Mouse (Mus musculus) midbrain, embryonic 10.5 days (tissue): Measurements from ENCODE around the gene Ticam1. TPM values are rescaled to one million over a fixed set of nuclear protein-coding genes. Genes with fewer than 3 reads are reported as not detected.
A peak's percentile ranks its signal among the peaks of the same experiment; 100 is the strongest.
"Not testable (repeated sequence)": the region's sequence is repeated elsewhere in the genome, so short reads cannot be mapped to it uniquely, and the experiment has no call there.

Source experiments
- DNase-seq: peaks from one replicate; pipeline ENCODE4 v3.0.0-alpha.2; 2017; ENCODE audit warnings: low spot score
- H3K27ac ChIP-seq: fragments of 300-500 bp; sonication (generic); replicated peaks from 2 replicates; pipeline ENCODE4 v1.5.1; 2016; ENCODE audit warnings: mild to moderate bottlenecking
- H3K27me3 ChIP-seq: fragments of 300-500 bp; sonication (generic); 2 replicates; pipeline ENCODE4 v1.6.1; 2016; ENCODE audit warnings: low read depth, mild to moderate bottlenecking; ENCODE audit not compliant: poor library complexity, severe bottlenecking
- H3K36me3 ChIP-seq: fragments of 300-500 bp; sonication (generic); 2 replicates; pipeline ENCODE4 v1.6.1; 2016; ENCODE audit warnings: mild to moderate bottlenecking, moderate library complexity
- H3K4me1 ChIP-seq: fragments of 300-500 bp; sonication (generic); 2 replicates; pipeline ENCODE4 v1.6.1; 2016
- H3K4me3 ChIP-seq: fragments of 300-500 bp; sonication (generic); 2 replicates; pipeline ENCODE4 v1.5.1; 2016; ENCODE audit warnings: mild to moderate bottlenecking, moderate library complexity
- H3K9me3 ChIP-seq: fragments of 300-500 bp; sonication (generic); replicated peaks from 2 replicates; pipeline ENCODE4 v1.6.1; 2016; ENCODE audit warnings: mild to moderate bottlenecking
- WGBS: fragments of 180-500 bp; shearing (Covaris S2); methylation state at CpG from one replicate; pipeline ENCODE4 v1.1.7; 2016; 5-methylcytosine and 5-hydroxymethylcytosine counted together
- polyA plus RNA-seq: library from polyadenylated mRNA; unstranded; fragments of >200 nt; fragmentation: Nextera tagmentation; extraction: Ambion mirVana; gene quantifications from 2 replicates; pipeline ENCODE4 v1.2.1, GENCODE M21; 2016

Ticam1 gene
- polyA plus RNA-seq, 1 experiment from 2014 or later, result 2.4 TPM

GRCm38 (mm10) chr17:56269153-56269630, 7.4 kb downstream of the Ticam1 start:
- Histone ChIP-seq H3K4me3 (peak overlapping the region; percentile 56), H3K4me1 (peaks cover 16% of the 10 kb centered on the region), H3K27ac (peak overlapping the region; percentile 84), H3K27me3 (no peaks in the 10 kb centered on the region), H3K9me3 (no peaks in the 10 kb centered on the region), H3K36me3 (peaks cover 29% of the 10 kb centered on the region)
- WGBS, result 26% methylated on average over 12 of the region's 12 CpGs
- DNase-seq, result peak; percentile 56

- no peaks in the 10 kb centered on the region for H3K9me3 ChIP-seq
- H3K4me1 ChIP-seq, result peaks cover 16% of the 10 kb centered on the region
- H3K36me3 ChIP-seq, result peaks cover 39% of the 10 kb centered on the region
- WGBS, result 72% methylated on average over 3 of the region's 3 CpGs
- DNase-seq, result no peak
- H3K27ac ChIP-seq, result no peak overlapping the region
- no peaks in the 10 kb centered on the region for H3K27me3 ChIP-seq
- H3K4me3 ChIP-seq, result no peak overlapping the region
These were observed 10.3 kb downstream of the Ticam1 start for GRCm38 (mm10) chr17:56266271-56266670.

GRCm38 (mm10) chr17:56265869-56266268, 10.7 kb downstream of the Ticam1 start:
- H3K4me3 ChIP-seq, result no peak overlapping the region
- H3K4me1 ChIP-seq, result peaks cover 20% of the 10 kb centered on the region
- no peak for DNase-seq
- H3K9me3 ChIP-seq, result no peaks in the 10 kb centered on the region
- H3K36me3 ChIP-seq, result peaks cover 39% of the 10 kb centered on the region
- 96% methylated on average over 3 of the region's 3 CpGs for WGBS
- H3K27me3 ChIP-seq, result no peaks in the 10 kb centered on the region
- no peak overlapping the region for H3K27ac ChIP-seq

- WGBS, result 89% methylated on average over 4 of the region's 4 CpGs
- no peak overlapping the region for H3K27ac ChIP-seq
- H3K27me3 ChIP-seq, result no peaks in the 10 kb centered on the region
- peaks cover 29% of the 10 kb centered on the region for H3K4me1 ChIP-seq
- no peak overlapping the region for H3K4me3 ChIP-seq
- H3K9me3 ChIP-seq, result no peaks in the 10 kb centered on the region
- no peak for DNase-seq
- H3K36me3 ChIP-seq, result peaks cover 42% of the 10 kb centered on the region
These were observed 11.6 kb downstream of the Ticam1 start for GRCm38 (mm10) chr17:56265011-56265410.

GRCm38 (mm10) chr17:56264020-56264419, 12.6 kb downstream of the Ticam1 start:
- WGBS, result 24% methylated on average over 8 of the region's 8 CpGs
- Histone ChIP-seq H3K27me3 (no peaks in the 10 kb centered on the region), H3K27ac (no peak overlapping the region), H3K4me1 (peaks cover 30% of the 10 kb centered on the region), H3K4me3 (no peak overlapping the region), H3K9me3 (no peaks in the 10 kb centered on the region), H3K36me3 (peaks cover 52% of the 10 kb centered on the region)
- peak; percentile 79 for DNase-seq

- Histone ChIP-seq H3K4me3 (no peak overlapping the region), H3K27me3 (no peaks in the 10 kb centered on the region), H3K27ac (no peak overlapping the region), H3K9me3 (no peaks in the 10 kb centered on the region), H3K36me3 (peaks cover 65% of the 10 kb centered on the region), H3K4me1 (peaks cover 41% of the 10 kb centered on the region)
- WGBS, result 86% methylated on average over 3 of the region's 3 CpGs
- no peak for DNase-seq
These were observed 13.9 kb downstream of the Ticam1 start for GRCm38 (mm10) chr17:56262645-56263094.

GRCm38 (mm10) chr17:56261166-56261565, 15.4 kb downstream of the Ticam1 start:
- DNase-seq, result no peak
- Histone ChIP-seq H3K4me3 (no peak overlapping the region), H3K4me1 (peaks cover 48% of the 10 kb centered on the region), H3K27me3 (no peaks in the 10 kb centered on the region), H3K9me3 (no peaks in the 10 kb centered on the region), H3K27ac (no peak overlapping the region), H3K36me3 (peaks cover 68% of the 10 kb centered on the region)
- 85% methylated on average over 3 of the region's 3 CpGs for WGBS

GRCm38 (mm10) chr17:56259301-56260037, 17.1 kb downstream of the Ticam1 start:
- H3K27ac ChIP-seq, result no peak overlapping the region
- H3K9me3 ChIP-seq, result no peaks in the 10 kb centered on the region
- peaks cover 48% of the 10 kb centered on the region for H3K4me1 ChIP-seq
- no peak overlapping the region; the same call in 1 of the 2 replicates for H3K4me3 ChIP-seq
- no peaks in the 10 kb centered on the region for H3K27me3 ChIP-seq
- H3K36me3 ChIP-seq, result peaks cover 59% of the 10 kb centered on the region
- DNase-seq, result no peak
- 91% methylated on average over 10 of the region's 10 CpGs for WGBS

- DNase-seq, H3K27me3 ChIP-seq, H3K9me3 ChIP-seq, H3K27ac ChIP-seq: not testable (repeated sequence)
- 83% methylated on average over 2 of the region's 2 CpGs for WGBS
- peak overlapping the region; percentile 9; the same call in 1 of the 2 replicates for H3K4me3 ChIP-seq
- peaks cover 48% of the 10 kb centered on the region for H3K4me1 ChIP-seq
- peaks cover 59% of the 10 kb centered on the region for H3K36me3 ChIP-seq
These were observed 17.8 kb downstream of the Ticam1 start for GRCm38 (mm10) chr17:56258812-56259211.

GRCm38 (mm10) chr17:56258269-56258668, 18.3 kb downstream of the Ticam1 start:
- Histone ChIP-seq H3K36me3 (peaks cover 59% of the 10 kb centered on the region), H3K4me1 (peaks cover 48% of the 10 kb centered on the region)
- not testable (repeated sequence) for H3K4me3 ChIP-seq, DNase-seq, H3K27ac ChIP-seq, H3K9me3 ChIP-seq, H3K27me3 ChIP-seq
- 92% methylated on average over 19 of the region's 19 CpGs for WGBS

- WGBS, result 12% methylated on average over 57 of the region's 58 CpGs
- Histone ChIP-seq H3K9me3 (no peaks in the 10 kb centered on the region), H3K4me1 (peaks cover 48% of the 10 kb centered on the region), H3K27ac (peak overlapping the region; percentile 72), H3K36me3 (peaks cover 50% of the 10 kb centered on the region), H3K27me3 (no peaks in the 10 kb centered on the region), H3K4me3 (peak overlapping the region; percentile 74)
- DNase-seq, result no peak
These were observed 19.2 kb downstream of the Ticam1 start for GRCm38 (mm10) chr17:56257181-56257894.

- H3K4me3 ChIP-seq, result peak within 1 kb of the TSS; percentile 74
- H3K27ac ChIP-seq, result peak within 1 kb of the TSS; percentile 85
- peaks cover 40% of the 10 kb centered on the region for H3K36me3 ChIP-seq
- H3K9me3 ChIP-seq, result no peaks in the 10 kb centered on the region
- peaks cover 46% of the 10 kb centered on the region for H3K4me1 ChIP-seq
- WGBS, result under 1% methylated on average over 28 of the region's 28 CpGs
- no peaks in the 10 kb centered on the region for H3K27me3 ChIP-seq
- peak; percentile 93 for DNase-seq
These were observed 20.2 kb downstream of the Ticam1 start, which contains the start of gene Fem1a for GRCm38 (mm10) chr17:56256239-56256881. Fem1a (plus strand) TSS chr17:56256810.
